Mouse (Mus musculus): ENCODE results near the gene 1810049J17Rik.

The 1810049J17Rik gene

GRCm38 (mm10) chr15:12348950-12349349 lies 27.3 kb upstream of the 1810049J17Rik start:
- DNase-seq (ENCODE audit: low spot score), result no peak

- no peak for DNase-seq (ENCODE audit: low spot score)
These were observed 25.2 kb upstream of the 1810049J17Rik start for GRCm38 (mm10) chr15:12346916-12347315.

- no peak for DNase-seq (ENCODE audit: low spot score)
These were observed 19.7 kb upstream of the 1810049J17Rik start for GRCm38 (mm10) chr15:12341401-12341758.

- no peak for DNase-seq (ENCODE audit: low spot score)
These were observed 19.1 kb upstream of the 1810049J17Rik start for GRCm38 (mm10) chr15:12340536-12341400.

- no peak for DNase-seq (ENCODE audit: low spot score)
These were observed 16.1 kb upstream of the 1810049J17Rik start for GRCm38 (mm10) chr15:12337779-12338137.

- no peak for DNase-seq (ENCODE audit: low spot score)
These were observed 15.5 kb upstream of the 1810049J17Rik start for GRCm38 (mm10) chr15:12337030-12337778.

GRCm38 (mm10) chr15:12334381-12334780 lies 12.7 kb upstream of the 1810049J17Rik start:
- no peak for DNase-seq (ENCODE audit: low spot score)

GRCm38 (mm10) chr15:12331300-12331699 lies 9.6 kb upstream of the 1810049J17Rik start:
- no peak for DNase-seq (ENCODE audit: low spot score)

- DNase-seq (ENCODE audit: low spot score), result no peak
These were observed 9.2 kb upstream of the 1810049J17Rik start for GRCm38 (mm10) chr15:12330892-12331291.

GRCm38 (mm10) chr15:12330389-12330788 lies 8.7 kb upstream of the 1810049J17Rik start:
- no peak for DNase-seq (ENCODE audit: low spot score)

- DNase-seq (ENCODE audit: low spot score), result no peak
These were observed 2.6 kb upstream of the 1810049J17Rik start for GRCm38 (mm10) chr15:12324326-12324725.

- no peak for DNase-seq (ENCODE audit: low spot score)
These were observed 1.1 kb upstream of the 1810049J17Rik start for GRCm38 (mm10) chr15:12322676-12323402.

- peak; percentile 96 for DNase-seq (ENCODE audit: low spot score)
These were observed 460 bp downstream of the 1810049J17Rik start, which contains the start of gene Golph3 for GRCm38 (mm10) chr15:12321091-12321787. Gene Golph3, plus strand, starts transcription at chr15:12321450.

- DNase-seq (ENCODE audit: low spot score), result no peak
These were observed 1.1 kb downstream of the 1810049J17Rik start for GRCm38 (mm10) chr15:12320441-12321090.

GRCm38 (mm10) chr15:12319889-12320288 lies 1.8 kb downstream of the 1810049J17Rik start:
- DNase-seq (ENCODE audit: low spot score), result no peak

- DNase-seq (ENCODE audit: low spot score), result no peak
These were observed 3.2 kb downstream of the 1810049J17Rik start for GRCm38 (mm10) chr15:12318451-12318850.

- no peak for DNase-seq (ENCODE audit: low spot score)
These were observed 4.4 kb downstream of the 1810049J17Rik start for GRCm38 (mm10) chr15:12317290-12317689.

GRCm38 (mm10) chr15:12315996-12316395 lies 5.7 kb downstream of the 1810049J17Rik start:
- no peak for DNase-seq (ENCODE audit: low spot score)

- DNase-seq (ENCODE audit: low spot score), result no peak
These were observed 7.1 kb downstream of the 1810049J17Rik start for GRCm38 (mm10) chr15:12314584-12314983.

GRCm38 (mm10) chr15:12313255-12313654 lies 8.4 kb downstream of the 1810049J17Rik start:
- no peak for DNase-seq (ENCODE audit: low spot score)

- no peak for DNase-seq (ENCODE audit: low spot score)
These were observed 10.2 kb downstream of the 1810049J17Rik start for GRCm38 (mm10) chr15:12311465-12311864.

All from urinary bladder, postnatal 25 days (tissue).